Mouse (Mus musculus): Measurements from ENCODE around the gene Prss57. TPM values are rescaled to one million over a fixed set of nuclear protein-coding genes. Genes with fewer than 3 reads are reported as not detected.

Gene Prss57
- polyA plus RNA-seq, 1 experiment from 2014 or later, result not detected

- DNase-seq (no peak), ATAC-seq (ENCODE audit: insufficient read depth) (no peak)
- Histone ChIP-seq H3K9me3 (ENCODE audit: low read depth, low read length) (no peaks in the 10 kb centered on the region), H3K4me2 (no peak overlapping the region), H3K4me3 (ENCODE audit: low read depth, low read length) (no peak overlapping the region), H3K9ac (no peak overlapping the region), H3K36me3 (ENCODE audit: insufficient read depth) (no peaks in the 10 kb centered on the region), H3K4me1 (ENCODE audit: insufficient read depth) (no peaks in the 10 kb centered on the region), H3K27me3 (ENCODE audit: insufficient read depth, low read length) (no peaks in the 10 kb centered on the region), H3K27ac (ENCODE audit: low read depth) (no peak overlapping the region)
- no peak for TF ChIP-seq CTCF (IDR thresholded peaks at IDR 0.05; ENCODE audit: low read depth)
- WGBS, result 81% methylated on average over 3 of the region's 3 CpGs
Observed at GRCm38 (mm10) chr10:79831583-79831982, 40.8 kb upstream of the Prss57 start.

GRCm38 (mm10) chr10:79824413-79824812 is 33.7 kb upstream of the Prss57 start:
- Histone ChIP-seq H3K4me2 (no peak overlapping the region), H3K4me3 (ENCODE audit: low read depth, low read length) (no peak overlapping the region), H3K9ac (no peak overlapping the region), H3K4me1 (ENCODE audit: insufficient read depth) (no peaks in the 10 kb centered on the region), H3K27me3 (ENCODE audit: insufficient read depth, low read length) (no peaks in the 10 kb centered on the region), H3K9me3 (ENCODE audit: low read depth, low read length) (no peaks in the 10 kb centered on the region), H3K27ac (ENCODE audit: low read depth) (no peak overlapping the region), H3K36me3 (ENCODE audit: insufficient read depth) (peaks cover 11% of the 10 kb centered on the region)
- no peak for TF ChIP-seq CTCF (IDR thresholded peaks at IDR 0.05; ENCODE audit: low read depth)
- WGBS, result 49% methylated on average over 6 of the region's 6 CpGs
- DNase-seq (no peak), ATAC-seq (ENCODE audit: insufficient read depth) (no peak)

- Histone ChIP-seq H3K27ac (ENCODE audit: low read depth) (no peak overlapping the region), H3K4me3 (ENCODE audit: low read depth, low read length) (no peak overlapping the region; the same call in 1 of the 2 replicates), H3K4me2 (peak overlapping the region; percentile 47), H3K9ac (no peak overlapping the region; the same call in 1 of the 2 replicates), H3K4me1 (ENCODE audit: insufficient read depth) (no peaks in the 10 kb centered on the region), H3K9me3 (ENCODE audit: low read depth, low read length) (no peaks in the 10 kb centered on the region), H3K27me3 (ENCODE audit: insufficient read depth, low read length) (no peaks in the 10 kb centered on the region), H3K36me3 (ENCODE audit: insufficient read depth) (peaks cover 24% of the 10 kb centered on the region)
- WGBS, result 72% methylated on average over 6 of the region's 6 CpGs
- ATAC-seq (ENCODE audit: insufficient read depth), result no peak
- DNase-seq, result no peak
- TF ChIP-seq CTCF (IDR thresholded peaks at IDR 0.05; ENCODE audit: low read depth), result no peak
Observed at GRCm38 (mm10) chr10:79823011-79823410, 32.2 kb upstream of the Prss57 start.

- WGBS, result 31% methylated on average over 17 of the region's 17 CpGs
- Histone ChIP-seq H3K4me3 (ENCODE audit: low read depth, low read length) (no peak overlapping the region; the same call in 1 of the 2 replicates), H3K27ac (ENCODE audit: low read depth) (0 out of 2 replicates have a peak overlapping the region, but pooled peaks have one; percentile 36), H3K9ac (peak overlapping the region; percentile 34), H3K9me3 (ENCODE audit: low read depth, low read length) (no peaks in the 10 kb centered on the region), H3K4me1 (ENCODE audit: insufficient read depth) (no peaks in the 10 kb centered on the region), H3K27me3 (ENCODE audit: insufficient read depth, low read length) (no peaks in the 10 kb centered on the region), H3K4me2 (peak overlapping the region; percentile 47), H3K36me3 (ENCODE audit: insufficient read depth) (peaks cover 27% of the 10 kb centered on the region)
- DNase-seq (peak; percentile 64), ATAC-seq (ENCODE audit: insufficient read depth) (peak; percentile 71)
- no peak for TF ChIP-seq CTCF (IDR thresholded peaks at IDR 0.05; ENCODE audit: low read depth)
Observed at GRCm38 (mm10) chr10:79822372-79822771, 31.6 kb upstream of the Prss57 start.

- no peak for TF ChIP-seq CTCF (IDR thresholded peaks at IDR 0.05; ENCODE audit: low read depth)
- ATAC-seq (ENCODE audit: insufficient read depth) (no peak), DNase-seq (no peak)
- Histone ChIP-seq H3K36me3 (ENCODE audit: insufficient read depth) (peaks cover 33% of the 10 kb centered on the region), H3K27ac (ENCODE audit: low read depth) (0 out of 2 replicates have a peak overlapping the region, but pooled peaks have one; percentile 36), H3K4me2 (peak overlapping the region; percentile 47; the same call in 1 of the 2 replicates), H3K4me3 (ENCODE audit: low read depth, low read length) (no peak overlapping the region), H3K9ac (no peak overlapping the region), H3K27me3 (ENCODE audit: insufficient read depth, low read length) (no peaks in the 10 kb centered on the region), H3K4me1 (ENCODE audit: insufficient read depth) (no peaks in the 10 kb centered on the region), H3K9me3 (ENCODE audit: low read depth, low read length) (no peaks in the 10 kb centered on the region)
- WGBS, result 88% methylated on average over 12 of the region's 12 CpGs
Observed at GRCm38 (mm10) chr10:79821731-79822130, 31.0 kb upstream of the Prss57 start.

GRCm38 (mm10) chr10:79820782-79821181 is 30.0 kb upstream of the Prss57 start, which contains the start of gene Misp:
Gene Misp (plus strand): TSS chr10:79820989.
- H3K27me3 ChIP-seq (ENCODE audit: insufficient read depth, low read length), result no peaks in the 10 kb centered on the region
- H3K4me1 ChIP-seq (ENCODE audit: insufficient read depth), result no peaks in the 10 kb centered on the region
- ATAC-seq (ENCODE audit: insufficient read depth) (no peak), DNase-seq (no peak)
- no peak within 1 kb of the TSS for H3K27ac ChIP-seq (ENCODE audit: low read depth)
- no peak within 1 kb of the TSS for H3K9ac ChIP-seq
- peak; percentile 46 for TF ChIP-seq CTCF (IDR thresholded peaks at IDR 0.05; ENCODE audit: low read depth)
- WGBS, result 59% methylated on average over 11 of the region's 11 CpGs
- H3K4me2 ChIP-seq, result no peak within 1 kb of the TSS
- H3K9me3 ChIP-seq (ENCODE audit: low read depth, low read length), result no peaks in the 10 kb centered on the region
- H3K4me3 ChIP-seq (ENCODE audit: low read depth, low read length), result no peak within 1 kb of the TSS
- peaks cover 39% of the 10 kb centered on the region for H3K36me3 ChIP-seq (ENCODE audit: insufficient read depth)

- DNase-seq, result no peak
- no peaks in the 10 kb centered on the region for H3K4me1 ChIP-seq (ENCODE audit: insufficient read depth)
- no peak overlapping the region for H3K4me2 ChIP-seq
- WGBS, result 74% methylated on average over 8 of the region's 8 CpGs
- H3K4me3 ChIP-seq (ENCODE audit: low read depth, low read length), result no peak overlapping the region
- H3K36me3 ChIP-seq (ENCODE audit: insufficient read depth), result peaks cover 44% of the 10 kb centered on the region
- no peak overlapping the region for H3K27ac ChIP-seq (ENCODE audit: low read depth)
- H3K9ac ChIP-seq, result no peak overlapping the region
- no peak for TF ChIP-seq CTCF (IDR thresholded peaks at IDR 0.05; ENCODE audit: low read depth)
- no peaks in the 10 kb centered on the region for H3K27me3 ChIP-seq (ENCODE audit: insufficient read depth, low read length)
- ATAC-seq (ENCODE audit: insufficient read depth), result no peak
- no peaks in the 10 kb centered on the region for H3K9me3 ChIP-seq (ENCODE audit: low read depth, low read length)
Observed at GRCm38 (mm10) chr10:79820277-79820676, 29.5 kb upstream of the Prss57 start.

Measured in lung, embryonic 14.5 days (tissue).